Mouse (Mus musculus) kidney, embryonic 14.5 days (tissue): Measurements from ENCODE around the gene Nos2. TPM values are rescaled to one million over a fixed set of nuclear protein-coding genes. Genes with fewer than 3 reads are reported as not detected.
"Not testable (repeated sequence)": the region's sequence is repeated elsewhere in the genome, so short reads cannot be mapped to it uniquely, and the experiment has no call there.

Experiments
- ATAC-seq: fragments of 200-750 bp; cut with Nextera tagmentation; 2 replicates; pipeline ENCODE4 v1.8.0; 2017; ENCODE audit warnings: moderate number of reproducible peaks, mild to moderate bottlenecking, moderate TSS enrichment, moderate library complexity; ENCODE audit not compliant: low FRiP score, low TSS enrichment
- H3K27ac ChIP-seq: fragments of 300-500 bp; sonication (generic); 2 replicates; pipeline ENCODE4 v1.5.1; 2014; ENCODE audit warnings: low read depth, mild to moderate bottlenecking, low read length, moderate library complexity, mixed read lengths
- H3K27me3 ChIP-seq: fragments of 300-500 bp; sonication (generic); 2 replicates; pipeline ENCODE4 v1.6.1; 2014; ENCODE audit warnings: mild to moderate bottlenecking, low read length; ENCODE audit not compliant: control insufficient read depth, insufficient read depth
- H3K36me3 ChIP-seq: fragments of 300-500 bp; sonication (generic); 2 replicates; pipeline ENCODE4 v1.6.1; 2014; ENCODE audit warnings: low read length, mixed read lengths; ENCODE audit not compliant: control insufficient read depth, insufficient read depth
- H3K4me1 ChIP-seq: fragments of 300-500 bp; sonication (generic); 2 replicates; pipeline ENCODE4 v1.6.1; 2014; ENCODE audit warnings: low read length, mixed read lengths; ENCODE audit not compliant: control insufficient read depth, insufficient read depth
- H3K4me2 ChIP-seq: fragments of 300-500 bp; sonication (generic); replicated peaks from 2 replicates; pipeline ENCODE4 v1.6.1; 2014; ENCODE audit warnings: low read depth, mild to moderate bottlenecking, low read length
- H3K4me3 ChIP-seq: fragments of 300-500 bp; sonication (generic); 2 replicates; pipeline ENCODE4 v1.5.1; 2014; ENCODE audit warnings: mild to moderate bottlenecking, low read length
- H3K9ac ChIP-seq: fragments of 300-500 bp; sonication (generic); 2 replicates; pipeline ENCODE4 v1.6.1; 2014; ENCODE audit warnings: low read depth, mild to moderate bottlenecking, low read length, moderate library complexity
- H3K9me3 ChIP-seq: fragments of 300-500 bp; sonication (generic); 2 replicates; pipeline ENCODE4 v1.6.1; 2016; ENCODE audit warnings: low read length; ENCODE audit not compliant: control insufficient read depth
- WGBS: fragments of 180-500 bp; shearing (Covaris S2); extraction: QIAGEN DNeasy Blood & Tissue Kit; methylation state at CpG from one replicate; pipeline ENCODE4 v1.1.7; 2014; 5-methylcytosine and 5-hydroxymethylcytosine counted together
- polyA plus RNA-seq: library from polyadenylated mRNA; unstranded; fragments of >200 nt; fragmentation: Nextera tagmentation; extraction: Ambion mirVana; gene quantifications from 2 replicates; pipeline ENCODE4 v1.2.1, GENCODE M21; 2014

Gene Nos2
- polyA plus RNA-seq, 1 experiment from 2014 or later = 1.7 TPM

DNA sequence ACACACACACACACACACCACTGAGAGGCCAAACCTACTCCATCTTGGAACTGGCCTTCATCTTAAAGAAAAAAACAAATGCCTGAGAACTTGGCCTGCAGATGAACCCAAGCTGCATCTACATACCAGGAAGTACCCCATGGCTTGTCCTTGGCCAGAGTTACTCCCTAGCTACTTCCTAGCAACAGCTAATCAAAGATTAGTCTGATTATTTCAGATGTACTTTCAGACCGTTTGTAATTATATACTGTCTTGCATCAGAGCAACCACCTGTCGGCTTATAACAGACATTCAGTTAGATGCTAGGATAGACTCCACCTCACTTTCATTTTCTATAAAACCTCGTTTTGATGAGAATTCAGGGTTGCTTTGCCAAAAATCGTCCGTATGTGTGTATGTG, 85.8 kb downstream of the Nos2 start:
- ATAC-seq = no peak
- Histone ChIP-seq H3K9me3 (no peaks in the 10 kb centered on the region), H3K27me3 (no peaks in the 10 kb centered on the region), H3K4me2 (no peak overlapping the region), H3K27ac (no peak overlapping the region), H3K4me1 (peaks cover 13% of the 10 kb centered on the region), H3K36me3 (no peaks in the 10 kb centered on the region), H3K4me3 (no peak overlapping the region), H3K9ac (no peak overlapping the region)
- 75% methylated on average over 5 of the region's 5 CpGs for WGBS

DNA sequence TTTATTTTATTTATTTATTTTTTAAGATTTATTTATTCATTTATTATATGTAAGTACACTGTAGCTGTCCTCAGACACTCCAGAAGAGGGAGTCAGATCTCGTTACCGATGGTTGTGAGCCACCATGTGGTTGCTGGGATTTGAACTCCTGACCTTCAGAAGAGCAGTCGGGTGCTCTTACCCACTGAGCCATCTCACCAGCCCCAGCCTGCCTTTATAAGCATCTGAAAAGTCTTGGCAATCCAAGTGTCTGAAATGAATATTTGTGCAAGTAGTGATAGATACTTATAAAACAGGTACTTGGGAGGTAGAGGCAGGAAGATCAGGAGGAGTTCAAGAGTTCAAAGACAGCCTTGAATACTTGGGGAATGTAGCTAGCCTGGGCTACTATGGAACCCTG, 86.8 kb downstream of the Nos2 start:
- ATAC-seq = not testable (repeated sequence)

DNA sequence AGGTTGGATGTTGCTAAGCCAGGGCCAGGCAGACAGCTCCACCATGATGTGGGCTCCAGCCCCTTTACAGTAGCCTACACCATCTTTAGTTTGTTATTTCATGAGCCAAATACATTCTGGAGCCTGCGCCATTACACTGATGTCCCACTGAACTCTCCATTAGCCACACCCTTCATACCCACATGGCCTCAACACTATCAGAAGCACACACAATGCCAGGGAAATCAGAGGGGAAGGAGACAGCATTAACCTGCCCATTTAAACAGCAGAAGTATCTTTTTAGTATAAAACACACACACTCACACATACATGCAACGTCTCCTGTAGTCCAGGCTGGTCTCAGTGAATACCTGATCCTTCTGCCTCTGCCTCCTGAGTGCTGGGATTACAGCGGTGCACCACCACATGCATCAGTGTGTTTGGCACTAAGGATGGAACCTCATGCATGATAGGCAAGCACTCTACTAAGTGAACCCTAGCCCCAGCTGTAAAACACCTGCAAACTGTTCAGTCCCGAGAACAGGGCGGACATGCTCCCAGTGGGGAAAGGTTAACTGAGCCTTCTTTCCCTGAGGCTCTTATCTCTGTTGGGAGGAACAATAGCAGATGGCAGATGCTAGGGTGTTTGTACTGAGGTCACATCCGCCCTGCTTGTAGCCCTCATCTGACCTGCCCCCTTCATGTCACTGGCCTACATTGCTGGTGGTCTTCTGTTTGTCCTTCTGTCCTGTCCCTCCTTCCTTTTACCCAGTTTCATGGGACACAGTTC, 87.6 kb downstream of the Nos2 start:
- H3K9me3 ChIP-seq = no peaks in the 10 kb centered on the region
- no peak for ATAC-seq
- H3K4me1 ChIP-seq = peaks cover 4% of the 10 kb centered on the region
- no peak overlapping the region for H3K4me3 ChIP-seq
- H3K27ac ChIP-seq = no peak overlapping the region
- no peaks in the 10 kb centered on the region for H3K27me3 ChIP-seq
- WGBS = 85% methylated on average over 6 of the region's 6 CpGs
- H3K9ac ChIP-seq = no peak overlapping the region
- H3K4me2 ChIP-seq = no peak overlapping the region
- H3K36me3 ChIP-seq = no peaks in the 10 kb centered on the region

More for the DNA sequence above, 86.8 kb downstream of the Nos2 start:
- not testable (repeated sequence) for H3K9ac ChIP-seq, H3K27ac ChIP-seq, H3K9me3 ChIP-seq, H3K4me3 ChIP-seq, H3K4me2 ChIP-seq, H3K36me3 ChIP-seq, H3K27me3 ChIP-seq
- H3K4me1 ChIP-seq = peaks cover 10% of the 10 kb centered on the region
- whole genome bisulfite sequencing = 96% methylated on average over 3 of the region's 3 CpGs

DNA sequence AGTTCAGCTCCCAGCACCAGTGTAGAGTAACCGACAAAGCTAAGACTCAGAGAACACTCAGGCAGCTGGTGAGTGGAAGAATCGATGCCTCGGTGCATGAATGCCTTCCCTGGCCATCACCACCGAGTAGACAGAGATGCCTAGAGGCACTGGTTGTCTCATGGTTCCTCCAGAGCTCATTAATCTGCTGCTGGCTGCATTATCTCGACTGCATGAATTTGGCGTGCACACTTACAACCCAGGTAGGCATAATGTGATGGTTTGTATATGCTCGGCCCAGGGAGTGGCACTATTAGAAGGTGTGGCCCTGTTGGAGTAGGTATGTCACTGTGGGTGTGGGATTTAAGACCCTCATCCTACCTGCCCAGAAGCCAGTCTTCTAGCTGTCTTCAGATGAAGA, 88.3 kb downstream of the Nos2 start:
- H3K4me2 ChIP-seq = no peak overlapping the region
- no peak overlapping the region for H3K9ac ChIP-seq
- ATAC-seq = no peak
- no peaks in the 10 kb centered on the region for H3K36me3 ChIP-seq
- H3K4me1 ChIP-seq = no peaks in the 10 kb centered on the region; the same call in 1 of the 2 replicates
- H3K27me3 ChIP-seq = no peaks in the 10 kb centered on the region
- 89% methylated on average over 7 of the region's 7 CpGs for WGBS
- no peaks in the 10 kb centered on the region for H3K9me3 ChIP-seq
- no peak overlapping the region for H3K27ac ChIP-seq
- no peak overlapping the region for H3K4me3 ChIP-seq

Other genes starting within 250 kb of the Nos2 start
- gene Nlk, start 223.4 kb upstream of the Nos2 start, polyA plus RNA-seq = 18.3 and 23.3 TPM in 2 replicates
- 47.8 and 50.8 TPM in 2 replicates for gene Ccnq, start 169.1 kb upstream of the Nos2 start, polyA plus RNA-seq
- 23.3 and 25.5 TPM in 2 replicates for gene Lyrm9, start 94.2 kb upstream of the Nos2 start, polyA plus RNA-seq
- 24.6 and 26.4 TPM in 2 replicates for gene Lgals9, start 64.2 kb downstream of the Nos2 start, polyA plus RNA-seq
- 2.7 and 4.1 TPM in 2 replicates for gene Ksr1, start 225.6 kb downstream of the Nos2 start, polyA plus RNA-seq